Mouse (Mus musculus) v-Abl transformed pro-B cells (cell line): ENCODE data around the gene Acsf3.

Experiments used
- in situ Hi-C, 2 experiments: fragments of 400-800 bp; cut with MboI; formaldehyde crosslinking; loops; one replicate each; pipeline ENCODE4 v1.15.1; 2025; ENCODE audit not compliant: unreplicated experiment in 2 of 2

The Acsf3 gene

GRCm38 (mm10) chr8:122849152-122849910 is 74.0 kb downstream of the Acsf3 start:
- in situ Hi-C loops = no loop called here

- in situ Hi-C loops = no loop called here
Measured at GRCm38 (mm10) chr8:122850641-122851240, 75.5 kb downstream of the Acsf3 start.

DNA sequence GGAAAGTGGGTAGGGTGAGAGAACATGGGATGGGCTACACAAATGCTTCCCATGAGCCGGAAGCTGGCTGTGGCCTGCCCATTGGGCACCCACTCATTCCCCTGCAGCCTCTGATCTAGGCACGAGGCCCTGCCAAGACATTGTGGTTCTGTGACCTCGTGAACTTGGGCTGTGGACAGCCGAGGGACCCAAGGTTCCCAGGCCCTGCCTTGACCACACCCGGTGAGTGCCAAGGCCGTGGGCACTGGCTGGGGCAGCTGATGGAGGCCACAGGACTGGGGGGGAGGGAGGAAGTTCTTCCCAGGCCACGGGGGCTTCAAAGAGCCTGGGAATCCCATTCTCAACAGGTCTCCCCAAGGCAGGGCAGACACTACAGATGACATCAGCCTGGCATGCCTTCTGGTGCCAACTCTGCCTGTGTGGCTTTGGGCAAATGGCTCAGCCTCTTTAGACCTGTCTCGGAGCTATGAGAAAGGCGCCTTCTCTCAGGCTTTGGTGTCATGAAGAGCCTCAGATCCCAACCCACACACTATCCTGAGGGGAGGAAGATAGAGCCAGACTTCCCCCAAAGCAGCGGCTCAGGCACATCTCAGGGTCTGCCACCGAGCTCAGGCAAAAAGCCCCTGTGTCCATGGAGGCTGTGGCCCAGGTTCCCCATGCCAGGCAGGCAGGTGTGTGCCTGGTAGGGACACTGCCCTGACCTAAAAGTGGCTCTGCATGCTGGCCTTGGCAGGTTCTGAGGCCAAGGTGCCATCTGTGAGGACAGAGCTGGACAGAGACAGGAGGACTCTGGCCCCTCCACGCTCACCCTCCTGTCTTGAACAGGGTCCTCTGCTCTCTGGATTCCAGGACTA is 76.6 kb downstream of the Acsf3 start:
- in situ Hi-C loops = no loop called here

DNA sequence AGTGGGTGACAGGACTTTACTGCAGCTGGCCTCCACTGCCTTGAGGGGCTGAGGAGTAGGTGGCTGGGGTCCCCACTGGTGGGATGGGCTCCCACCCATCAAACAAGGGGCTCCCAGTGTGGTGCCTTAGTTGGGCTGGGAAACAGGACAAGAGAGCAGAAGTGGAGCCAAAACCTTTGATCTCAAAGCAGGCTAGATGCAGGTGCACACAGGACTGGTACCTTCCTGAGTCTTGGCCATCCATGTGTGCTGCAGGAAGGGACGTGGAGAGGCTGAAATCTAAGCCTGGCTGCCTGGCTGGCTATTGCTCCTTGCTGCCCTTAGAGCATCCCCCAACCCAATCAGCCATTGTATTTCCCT is 77.2 kb downstream of the Acsf3 start:
- in situ Hi-C loops = no loop called here

DNA sequence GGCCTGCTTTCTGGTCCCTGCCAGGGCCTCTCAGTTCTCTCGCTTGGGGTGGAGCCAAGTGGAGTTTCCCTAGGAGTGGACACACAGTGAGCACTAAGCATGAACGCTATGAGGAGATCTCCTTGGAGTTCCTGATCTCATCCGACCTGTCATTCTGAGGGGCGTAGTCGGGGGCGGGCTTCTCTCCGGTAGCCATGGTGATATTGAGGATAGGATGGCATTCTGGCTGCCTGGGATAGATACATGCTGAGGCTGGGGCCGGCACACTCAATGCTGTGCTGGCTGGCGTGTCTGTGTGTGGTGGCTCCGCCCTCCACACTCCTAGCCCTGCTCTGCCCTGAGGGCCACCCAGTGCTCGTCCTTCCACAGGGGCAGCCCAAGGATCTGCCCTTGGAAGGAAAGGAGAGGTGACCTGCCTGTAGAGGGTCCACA is 78.1 kb downstream of the Acsf3 start:
- in situ Hi-C loops = no loop called here

- in situ Hi-C loops = no loop called here
Measured at GRCm38 (mm10) chr8:122854388-122854787, 79.1 kb downstream of the Acsf3 start.

- in situ Hi-C loops = no loop called here
Measured at GRCm38 (mm10) chr8:122855123-122855522, 79.8 kb downstream of the Acsf3 start.

DNA sequence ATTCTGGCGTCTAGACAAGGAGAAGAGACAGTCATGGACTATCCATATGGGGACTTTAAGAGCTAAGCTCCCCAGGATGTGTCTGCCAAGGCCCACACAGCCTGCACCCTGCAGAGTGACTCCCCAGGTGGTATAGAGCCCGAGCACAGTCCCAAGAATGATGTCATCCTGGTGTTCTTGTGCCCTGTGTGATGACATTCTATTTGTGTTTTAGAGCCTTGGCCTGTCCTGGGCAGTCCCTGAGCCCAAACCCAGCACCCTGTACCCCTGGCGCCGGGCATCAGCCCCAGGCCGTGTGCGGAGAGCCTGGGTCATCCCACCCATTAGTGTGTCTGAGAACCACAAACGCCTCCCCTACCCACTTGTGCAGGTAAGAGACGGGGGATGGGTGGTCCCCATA is 81.0 kb downstream of the Acsf3 start:
- in situ Hi-C loops = no loop called here

DNA sequence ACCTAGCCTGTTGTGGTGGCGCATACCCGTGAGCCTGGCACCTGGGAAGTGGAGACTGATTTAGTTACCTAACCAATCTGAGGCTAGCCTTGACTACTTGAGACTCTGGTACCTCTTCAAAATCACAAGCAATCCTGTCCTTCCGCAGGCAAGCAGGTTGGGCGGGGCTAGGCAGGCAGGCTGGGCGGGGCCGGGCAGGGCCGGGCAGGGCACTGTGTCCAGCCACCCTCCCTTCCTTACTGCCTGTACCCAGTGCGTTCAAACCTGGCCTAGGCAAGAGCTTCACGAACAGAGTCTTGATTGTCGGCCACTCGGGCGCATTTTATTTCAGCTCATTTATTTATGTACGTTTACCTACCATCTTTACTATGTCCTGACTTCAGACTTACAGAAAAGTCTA is 84.6 kb downstream of the Acsf3 start:
- in situ Hi-C loops = no loop called here

DNA sequence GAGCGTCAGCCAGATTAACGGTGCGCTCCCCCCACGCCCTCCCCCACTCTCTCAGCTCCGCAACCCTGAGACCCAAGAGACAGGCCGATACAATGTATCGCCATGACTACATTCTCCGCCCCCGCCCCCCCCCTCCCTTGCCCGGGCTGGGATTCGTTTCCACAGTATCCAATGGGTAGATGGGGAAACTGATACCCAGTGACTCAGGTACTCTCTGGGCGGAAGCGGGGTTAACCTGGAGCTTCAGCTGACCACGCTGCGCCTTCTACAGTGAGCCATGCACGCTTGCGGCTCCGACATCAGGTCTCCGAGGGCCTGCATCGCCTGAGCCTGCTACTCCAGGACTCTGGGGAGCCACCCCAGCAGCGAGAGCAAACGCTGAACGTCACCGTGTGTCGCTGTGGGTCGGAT is 89.4 kb downstream of the Acsf3 start:
- in situ Hi-C loops = no loop called here

- in situ Hi-C loops = no loop called here
Measured at GRCm38 (mm10) chr8:122865441-122865840, 90.2 kb downstream of the Acsf3 start.

DNA sequence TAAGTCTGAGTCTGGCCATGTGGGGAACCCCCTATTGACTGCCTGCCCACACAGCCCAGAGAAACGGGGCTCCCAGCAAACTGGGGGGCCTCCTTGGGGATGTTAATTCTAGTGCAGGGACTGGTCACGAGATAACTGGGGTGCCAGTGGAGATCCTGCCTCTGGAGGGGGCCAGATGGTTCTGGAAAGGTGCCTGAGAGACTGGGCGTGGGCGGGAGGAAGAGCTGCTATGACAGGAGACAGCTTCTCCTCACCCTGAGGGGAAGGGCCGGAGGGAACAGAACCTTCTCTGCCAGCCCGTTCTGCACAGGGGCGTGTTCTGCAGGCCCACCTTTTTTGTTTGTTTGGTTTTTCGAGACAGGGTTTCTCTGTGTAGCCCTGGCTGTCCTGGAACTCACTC is 90.9 kb downstream of the Acsf3 start:
- in situ Hi-C loops = no loop called here
